Mouse (Mus musculus): ENCODE measurements around the gene Usp39.

Gene Usp39

GRCm38 (mm10) chr6:72371571-72371970 is 26.6 kb upstream of the Usp39 start:
- DNase-seq (ENCODE audit: low spot score in 2 of 2) = no peak

- DNase-seq (ENCODE audit: low spot score in 2 of 2) = peak; percentile 61 to 68
These were observed 26.2 kb upstream of the Usp39 start for GRCm38 (mm10) chr6:72371147-72371546.

- no peak for DNase-seq (ENCODE audit: low spot score in 2 of 2)
These were observed 25.1 kb upstream of the Usp39 start for GRCm38 (mm10) chr6:72370091-72370490.

GRCm38 (mm10) chr6:72369557-72369956 is 24.6 kb upstream of the Usp39 start:
- no peak for DNase-seq (ENCODE audit: low spot score in 2 of 2)

GRCm38 (mm10) chr6:72367460-72367974 is 22.5 kb upstream of the Usp39 start:
- DNase-seq (ENCODE audit: low spot score in 2 of 2) = no peak

GRCm38 (mm10) chr6:72366844-72367443 is 22.0 kb upstream of the Usp39 start, which contains the start of gene Rnf181:
Gene Rnf181, minus strand, starts transcription at chr6:72366956.
- no peak for DNase-seq (ENCODE audit: low spot score in 2 of 2)

- no peak for DNase-seq (ENCODE audit: low spot score in 2 of 2)
These were observed 21.3 kb upstream of the Usp39 start for GRCm38 (mm10) chr6:72366304-72366703.

GRCm38 (mm10) chr6:72364985-72365384 is 20.0 kb upstream of the Usp39 start:
- no peak for DNase-seq (ENCODE audit: low spot score in 2 of 2)

GRCm38 (mm10) chr6:72364009-72364408 is 19.0 kb upstream of the Usp39 start:
- no peak for DNase-seq (ENCODE audit: low spot score in 2 of 2)

- DNase-seq (ENCODE audit: low spot score in 2 of 2) = peak; percentile 96 to 98
These were observed 17.4 kb upstream of the Usp39 start for GRCm38 (mm10) chr6:72362132-72363028.

GRCm38 (mm10) chr6:72361121-72361551 is 16.2 kb upstream of the Usp39 start:
- no peak for DNase-seq (ENCODE audit: low spot score in 2 of 2)

GRCm38 (mm10) chr6:72360599-72360935 is 15.6 kb upstream of the Usp39 start:
- no peak for DNase-seq (ENCODE audit: low spot score in 2 of 2)

- DNase-seq (ENCODE audit: low spot score in 2 of 2) = no peak
These were observed 15.1 kb upstream of the Usp39 start for GRCm38 (mm10) chr6:72359891-72360598.

- no peak for DNase-seq (ENCODE audit: low spot score in 2 of 2)
These were observed 14.4 kb upstream of the Usp39 start for GRCm38 (mm10) chr6:72359343-72359742.

- DNase-seq (ENCODE audit: low spot score in 2 of 2) = no peak
These were observed 13.2 kb upstream of the Usp39 start for GRCm38 (mm10) chr6:72358086-72358764.

GRCm38 (mm10) chr6:72357164-72358079 is 12.4 kb upstream of the Usp39 start:
- DNase-seq (ENCODE audit: low spot score in 2 of 2) = no peak

- no peak for DNase-seq (ENCODE audit: low spot score in 2 of 2)
These were observed 11.1 kb upstream of the Usp39 start for GRCm38 (mm10) chr6:72356001-72356532.

- peak; percentile 71 to 74 for DNase-seq (ENCODE audit: low spot score in 2 of 2)
These were observed 10.3 kb upstream of the Usp39 start, which contains the start of gene Tmem150a for GRCm38 (mm10) chr6:72355066-72355911. Gene Tmem150a, plus strand, starts transcription at chr6:72355447.

- no peak for DNase-seq (ENCODE audit: low spot score in 2 of 2)
These were observed 9.0 kb upstream of the Usp39 start for GRCm38 (mm10) chr6:72354025-72354424.
